Mouse (Mus musculus) cerebellum, adult 2 months (tissue): ENCODE results near the gene Snx6. TPM values are rescaled to one million over a fixed set of nuclear protein-coding genes. Genes with fewer than 3 reads are reported as not detected.

ENCODE experiments used
- DNase-seq, 2 experiments: peaks; one replicate each; pipeline ENCODE4 v3.0.0; 2021
- H3K27ac ChIP-seq: fragments of 200-500 bp; 2 replicates; pipeline ENCODE4 v1.5.1; 2012; ENCODE audit warnings: low read length, control low read depth, inconsistent platforms; ENCODE audit not compliant: insufficient read depth
- H3K27me3 ChIP-seq: fragments of 200-500 bp; 2 replicates; pipeline ENCODE4 v1.6.1; 2012; ENCODE audit warnings: inconsistent platforms, mild to moderate bottlenecking, low read length, moderate library complexity; ENCODE audit not compliant: control insufficient read depth, insufficient read depth
- H3K4me1 ChIP-seq: fragments of 200-500 bp; 2 replicates; pipeline ENCODE4 v1.6.1; 2011; ENCODE audit warnings: low read length; ENCODE audit not compliant: control insufficient read depth, insufficient read depth
- H3K4me3 ChIP-seq: fragments of 200-500 bp; replicated peaks from 2 replicates; pipeline ENCODE3; 2011; ENCODE audit warnings: mild to moderate bottlenecking, low read depth, low read length, control low read depth; ENCODE audit not compliant: insufficient read depth
- CTCF ChIP-seq: fragments of 200-500 bp; IDR thresholded peaks from 2 replicates; pipeline ENCODE4 v1.5.1; 2011; ENCODE audit warnings: low read depth, mild to moderate bottlenecking, control low read depth, low read length, moderate library complexity, borderline replicate concordance; ENCODE audit not compliant: insufficient read depth
- POLR2A ChIP-seq: fragments of 200-500 bp; IDR thresholded peaks from 2 replicates; pipeline ENCODE4 v1.6.1; 2011; ENCODE audit warnings: low read length, control low read depth, borderline replicate concordance; ENCODE audit not compliant: insufficient read depth
- WGBS: fragments of 180-500 bp; shearing (Covaris S2); methylation state at CpG from one replicate; pipeline ENCODE4 v1.1.7; 2018; 5-methylcytosine and 5-hydroxymethylcytosine counted together
- polyA plus RNA-seq: library from polyadenylated mRNA; depleted of rRNA; stranded (reverse); fragments of >200 nt; gene quantifications from 2 replicates; pipeline ENCODE4 v1.2.3, GENCODE M21; 2012; rRNA removed

Gene Snx6
- polyA plus RNA-seq: 46.4 and 46.7 TPM in 2 replicates

- Histone ChIP-seq H3K4me3 (peak within 1 kb of the TSS; percentile 87), H3K27ac (peak within 1 kb of the TSS; percentile 93), H3K27me3 (no peaks in the 10 kb centered on the region), H3K4me1 (peaks cover 2% of the 10 kb centered on the region)
- peak; percentile 86 to 87 for DNase-seq
- WGBS: under 1% methylated on average over 74 of the region's 76 CpGs
- TF ChIP-seq CTCF (no peak), POLR2A (peak; percentile 78)
Measured at GRCm38 (mm10) chr12:54795153-54795998, at the start of gene Snx6. TSS of gene Snx6 (minus strand) at chr12:54795703.

- Histone ChIP-seq H3K27me3 (no peaks in the 10 kb centered on the region), H3K4me1 (no peaks in the 10 kb centered on the region), H3K27ac (no peak overlapping the region), H3K4me3 (no peak overlapping the region)
- TF ChIP-seq POLR2A: no peak
- no peak for TF ChIP-seq CTCF
- DNase-seq: no peak
Measured at GRCm38 (mm10) chr12:54844415-54844814, 48.9 kb upstream of the Snx6 start.

- WGBS: 98% methylated on average over 1 of the region's 1 CpGs
- no peak for DNase-seq
- H3K27ac ChIP-seq: no peak overlapping the region
- TF ChIP-seq POLR2A: no peak
- no peak for TF ChIP-seq CTCF
- H3K4me3 ChIP-seq: no peak overlapping the region
- no peaks in the 10 kb centered on the region for H3K27me3 ChIP-seq
- no peaks in the 10 kb centered on the region for H3K4me1 ChIP-seq
Measured at GRCm38 (mm10) chr12:54841576-54841975, 46.1 kb upstream of the Snx6 start.

- no peaks in the 10 kb centered on the region for H3K4me1 ChIP-seq
- 84% methylated on average over 2 of the region's 2 CpGs for WGBS
- H3K27me3 ChIP-seq: no peaks in the 10 kb centered on the region
- H3K27ac ChIP-seq: no peak overlapping the region
- no peak overlapping the region for H3K4me3 ChIP-seq
- TF ChIP-seq CTCF: no peak
- no peak for TF ChIP-seq POLR2A
- no peak for DNase-seq
Measured at GRCm38 (mm10) chr12:54839815-54840214, 44.3 kb upstream of the Snx6 start.

GRCm38 (mm10) chr12:54838931-54839330 lies 43.4 kb upstream of the Snx6 start:
- TF ChIP-seq POLR2A (no peak), CTCF (no peak)
- no peak overlapping the region for H3K4me3 ChIP-seq
- no peaks in the 10 kb centered on the region for H3K27me3 ChIP-seq
- no peak overlapping the region for H3K27ac ChIP-seq
- H3K4me1 ChIP-seq: peaks cover 3% of the 10 kb centered on the region; the same call in 1 of the 2 replicates
- DNase-seq: no peak

- 43% methylated on average over 18 of the region's 18 CpGs for WGBS
- Histone ChIP-seq H3K27ac (no peak overlapping the region), H3K4me3 (no peak overlapping the region), H3K4me1 (peaks cover 6% of the 10 kb centered on the region; the same call in 1 of the 2 replicates), H3K27me3 (no peaks in the 10 kb centered on the region)
- TF ChIP-seq POLR2A: no peak
- TF ChIP-seq CTCF: no peak
- no peak for DNase-seq
Measured at GRCm38 (mm10) chr12:54835608-54836570, 40.4 kb upstream of the Snx6 start.

- Histone ChIP-seq H3K27ac (no peak overlapping the region), H3K4me3 (peak overlapping the region; percentile 43), H3K4me1 (peaks cover 6% of the 10 kb centered on the region; the same call in 1 of the 2 replicates), H3K27me3 (no peaks in the 10 kb centered on the region)
- TF ChIP-seq POLR2A: no peak
- no peak for TF ChIP-seq CTCF
- WGBS: 19% methylated on average over 11 of the region's 11 CpGs
- DNase-seq: peak; percentile 31 to 36
Measured at GRCm38 (mm10) chr12:54834925-54835447, 39.5 kb upstream of the Snx6 start.
